Mouse (Mus musculus) liver, embryonic 14.5 days (tissue): ENCODE results near the gene Tdo2.

Experiments
- CTCF ChIP-seq: IDR thresholded peaks from 2 replicates; pipeline ENCODE4 v1.5.1; 2016; ENCODE audit warnings: antibody characterized with exemption, low read depth, control low read depth
- EP300 ChIP-seq: IDR thresholded peaks from 2 replicates; pipeline ENCODE4 v1.6.1; 2016; ENCODE audit warnings: antibody characterized with exemption, low read depth

DNA sequence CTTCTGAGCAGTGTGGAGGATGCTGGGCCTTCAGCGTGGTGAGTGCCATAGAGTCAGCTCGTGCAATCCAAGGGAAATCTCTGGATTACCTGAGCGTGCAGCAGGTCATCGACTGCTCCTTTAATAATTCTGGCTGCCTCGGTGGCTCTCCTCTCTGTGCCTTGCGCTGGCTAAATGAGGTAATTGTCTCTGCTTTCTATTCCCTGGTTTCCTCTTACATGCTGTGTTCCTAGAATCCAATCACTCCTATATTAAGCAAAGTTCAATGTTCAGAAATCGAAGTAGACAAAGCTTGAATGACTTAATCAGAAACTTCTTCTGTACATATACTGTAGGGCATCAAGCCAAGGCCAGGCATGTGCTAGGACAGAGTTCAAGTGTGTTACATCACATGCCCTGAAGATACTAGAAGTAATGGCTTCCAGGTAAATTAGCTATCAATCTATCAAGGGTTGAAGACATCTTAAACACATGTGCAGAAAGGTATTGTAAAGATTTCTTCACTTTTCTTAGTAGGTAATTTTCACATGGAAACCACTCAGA, 31.1 kb downstream of the Tdo2 start:
- TF ChIP-seq CTCF (no peak), EP300 (no peak)
